Mouse (Mus musculus) MEL (cell line): ENCODE data around the gene Cwc27. TPM values are rescaled to one million over a fixed set of nuclear protein-coding genes. Genes with fewer than 3 reads are reported as not detected.

Source experiments
- DNase-seq: peaks from one replicate; pipeline ENCODE4 v3.0.0; 2011; ENCODE audit warnings: low read depth, low spot score
- H3K27ac ChIP-seq: 2 replicates; pipeline ENCODE4 v1.5.1; 2012; ENCODE audit warnings: low read depth, mild to moderate bottlenecking, control low read depth, low read length, moderate library complexity; ENCODE audit not compliant: control insufficient read depth
- H3K27me3 ChIP-seq, 2 experiments: fragments of 150-350 bp in 1 of 2; sonication (generic) in 1 of 2; 2 replicates each; pipeline ENCODE4 v1.6.1; 2012; ENCODE audit warnings: low read length in 2 of 2, mild to moderate bottlenecking in 2 of 2, improper control_type of control experiment in 1 of 2, moderate library complexity in 1 of 2; ENCODE audit not compliant: insufficient read depth in 2 of 2, control insufficient read depth in 1 of 2
- H3K36me3 ChIP-seq, 2 experiments: 2 replicates each; pipeline ENCODE4 v1.6.1; 2012 to 2014; ENCODE audit warnings: low read length in 2 of 2, improper control_type of control experiment in 1 of 2, inconsistent platforms in 1 of 2, mild to moderate bottlenecking in 1 of 2; ENCODE audit not compliant: insufficient read depth in 2 of 2, control insufficient read depth in 1 of 2
- H3K4me1 ChIP-seq, 2 experiments: fragments of 150-350 bp in 1 of 2; sonication (generic) in 1 of 2; 2 replicates each; pipeline ENCODE4 v1.6.1; 2012; ENCODE audit warnings: low read length in 2 of 2, improper control_type of control experiment in 1 of 2, mild to moderate bottlenecking in 1 of 2; ENCODE audit not compliant: insufficient read depth in 2 of 2, control insufficient read depth in 1 of 2
- H3K4me3 ChIP-seq, 2 experiments: fragments of 150-350 bp in 1 of 2; sonication (generic) in 1 of 2; 2 replicates each; pipeline ENCODE4 v1.5.1; 2012; ENCODE audit warnings: low read depth in 2 of 2, low read length in 2 of 2, mild to moderate bottlenecking in 2 of 2, moderate library complexity in 2 of 2, control low read depth in 1 of 2, improper control_type of control experiment in 1 of 2; ENCODE audit not compliant: control insufficient read depth in 1 of 2, insufficient read depth in 1 of 2
- H3K79me2 ChIP-seq: 2 replicates; pipeline ENCODE4 v1.6.1; 2012; ENCODE audit warnings: mild to moderate bottlenecking, low read length, moderate library complexity; ENCODE audit not compliant: control insufficient read depth, poor library complexity, insufficient read depth
- H3K9ac ChIP-seq: 2 replicates; pipeline ENCODE4 v1.6.1; 2012; ENCODE audit warnings: low read depth, mild to moderate bottlenecking, control low read depth, low read length, moderate library complexity; ENCODE audit not compliant: control insufficient read depth, poor library complexity, severe bottlenecking
- H3K9me3 ChIP-seq: fragments of 150-350 bp; sonication (generic); replicated peaks from 2 replicates; pipeline ENCODE4 v1.6.1; 2012; ENCODE audit warnings: mild to moderate bottlenecking, low read length, improper control_type of control experiment, moderate library complexity; ENCODE audit not compliant: insufficient read depth
- CHD1 ChIP-seq: IDR thresholded peaks from 2 replicates; pipeline ENCODE4 v1.6.1; 2012; ENCODE audit warnings: low read depth, mild to moderate bottlenecking, inconsistent platforms, low read length, improper control_type of control experiment
- CTCF ChIP-seq, 3 experiments: IDR thresholded peaks in 2 of 3; conservative IDR thresholded peaks in 1 of 3; 2 replicates each; pipeline ENCODE4 v1.5.1; 2011 to 2012; ENCODE audit warnings: low read length in 3 of 3, low read depth in 2 of 3, mild to moderate bottlenecking in 2 of 3, improper control_type of control experiment in 1 of 3, inconsistent platforms in 1 of 3, mixed read lengths in 1 of 3, moderate library complexity in 1 of 3; ENCODE audit not compliant: control insufficient read depth in 1 of 3, insufficient read depth in 1 of 3, poor library complexity in 1 of 3, severe bottlenecking in 1 of 3
- E2F4 ChIP-seq: IDR thresholded peaks from 2 replicates; pipeline ENCODE4 v1.6.1; 2011; ENCODE audit warnings: low read depth, low read length, improper control_type of control experiment, borderline replicate concordance
- ELF1 ChIP-seq: IDR thresholded peaks from 2 replicates; pipeline ENCODE4 v1.6.1; 2014; ENCODE audit warnings: low read depth, mild to moderate bottlenecking, inconsistent platforms, low read length, improper control_type of control experiment, moderate library complexity
- EP300 ChIP-seq, 2 experiments: IDR thresholded peaks; 2 replicates each; pipeline ENCODE4 v1.6.1; 2011; ENCODE audit warnings: improper control_type of control experiment in 2 of 2, low read length in 2 of 2, low read depth in 1 of 2, mild to moderate bottlenecking in 1 of 2
- GATA1 ChIP-seq: IDR thresholded peaks from 2 replicates; pipeline ENCODE4 v1.6.1; 2011; ENCODE audit warnings: low read depth, low read length, improper control_type of control experiment
- JUND ChIP-seq: IDR thresholded peaks from 2 replicates; pipeline ENCODE4 v1.6.1; 2011; ENCODE audit warnings: low read depth, mild to moderate bottlenecking, improper control_type of control experiment, low read length
- MAFK ChIP-seq: IDR thresholded peaks from 2 replicates; pipeline ENCODE4 v1.6.1; 2011; ENCODE audit warnings: low read depth, mild to moderate bottlenecking, low read length, improper control_type of control experiment, borderline replicate concordance
- MXI1 ChIP-seq: IDR thresholded peaks from 2 replicates; pipeline ENCODE4 v1.6.1; 2011; ENCODE audit warnings: mild to moderate bottlenecking, low read depth, low read length, improper control_type of control experiment
- NELFE ChIP-seq: IDR thresholded peaks from 2 replicates; pipeline ENCODE4 v1.6.1; 2011; ENCODE audit warnings: low read depth, low read length, improper control_type of control experiment
- NRF1 ChIP-seq: IDR thresholded peaks from 2 replicates; pipeline ENCODE4 v1.6.1; 2014; ENCODE audit warnings: low read depth, mild to moderate bottlenecking, inconsistent platforms, low read length, improper control_type of control experiment, moderate library complexity; ENCODE audit not compliant: poor library complexity, insufficient read depth, severe bottlenecking
- POLR2AphosphoS2 ChIP-seq: IDR thresholded peaks from 2 replicates; pipeline ENCODE4 v1.6.1; 2011; ENCODE audit warnings: low read length, improper control_type of control experiment
- POLR2AphosphoS5 ChIP-seq: IDR thresholded peaks from 2 replicates; pipeline ENCODE4 v1.6.1; 2012; ENCODE audit warnings: low read depth, borderline replicate concordance, mild to moderate bottlenecking, inconsistent platforms, low read length, moderate library complexity, mixed read lengths
- RCOR1 ChIP-seq: IDR thresholded peaks from 2 replicates; pipeline ENCODE4 v1.6.1; 2012; ENCODE audit warnings: low read depth, mild to moderate bottlenecking, inconsistent platforms, low read length, improper control_type of control experiment
- SIN3A ChIP-seq: IDR thresholded peaks from 2 replicates; pipeline ENCODE4 v1.6.1; 2012; ENCODE audit warnings: low read length, improper control_type of control experiment, inconsistent platforms
- TAL1 ChIP-seq: IDR thresholded peaks from 2 replicates; pipeline ENCODE4 v1.6.1; 2012; ENCODE audit warnings: mild to moderate bottlenecking, inconsistent platforms, low read length, moderate library complexity, mixed read lengths
- TBP ChIP-seq: IDR thresholded peaks from 2 replicates; pipeline ENCODE4 v1.8.0; 2011; ENCODE audit warnings: low read depth, low read length, improper control_type of control experiment
- polyA plus RNA-seq, 2 experiments: library from polyadenylated mRNA; stranded (reverse) in 1 of 2; unstranded in 1 of 2; fragments of >175 nt in 1 of 2; fragments of >200 nt in 1 of 2; gene quantifications; 2 replicates each; pipeline versions ENCODE4 v1.2.1 to v1.2.4; 2012; ENCODE audit warnings: low replicate concordance in 2 of 2, low read depth in 1 of 2; ENCODE audit not compliant: insufficient read length in 2 of 2, insufficient read depth in 1 of 2, missing spikeins in 1 of 2
- total RNA-seq: library from RNA; depleted of rRNA; stranded (reverse); fragments of 300-350 nt; gene quantifications from 2 replicates; pipeline ENCODE4 v1.2.3, GENCODE M21; 2012

The Cwc27 gene
- total and polyA plus RNA-seq, 3 experiments, result 18.3 to 22.0 TPM; not detected in 1

DNA sequence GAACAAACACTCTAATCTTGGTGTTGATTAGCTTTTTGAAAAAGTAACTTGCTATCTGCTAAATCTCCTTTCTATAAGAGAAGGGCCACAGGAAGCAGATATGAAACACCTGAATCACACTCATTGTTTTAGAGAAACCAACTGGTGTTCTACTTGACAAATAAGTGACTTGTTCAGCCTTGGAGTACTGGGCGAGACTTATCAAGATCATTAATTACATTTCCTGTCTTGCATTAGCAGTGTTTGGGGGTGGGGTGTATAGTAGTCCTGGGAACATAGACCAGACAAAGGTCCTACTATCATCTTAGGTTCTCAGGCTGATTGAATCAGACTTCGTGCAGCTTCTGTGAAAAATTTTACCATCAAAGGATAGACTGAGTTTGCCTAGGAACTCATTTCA, 196.5 kb downstream of the Cwc27 start:
- H3K9me3 ChIP-seq, result no peaks in the 10 kb centered on the region
- no peaks in the 10 kb centered on the region; a peak in 1 of 4 replicates for H3K4me1 ChIP-seq
- TF ChIP-seq GATA1 (no peak), NRF1 (no peak), E2F4 (no peak), TAL1 (no peak), CHD1 (no peak), TBP (no peak), POLR2AphosphoS5 (no peak), MAFK (no peak), EP300 (IDR thresholded peaks at IDR 0.05; ENCODE audit: low read depth in 1 of 2, low read length in 2 of 2) (no peak), CTCF (IDR thresholded peaks at IDR 0.05 in 2 of 3, conservative IDR thresholded peaks at IDR 0.05 in 1 of 3; ENCODE audit: control insufficient read depth in 1 of 3, insufficient read depth in 1 of 3, low read depth in 2 of 3, low read length in 3 of 3, poor library complexity in 1 of 3, severe bottlenecking in 1 of 3) (no peak), NELFE (no peak), JUND (no peak), SIN3A (no peak), RCOR1 (no peak)
- peak; percentile 21 for DNase-seq
- no peak overlapping the region for H3K9ac ChIP-seq
- H3K79me2 ChIP-seq, result no peaks in the 10 kb centered on the region
- no peaks in the 10 kb centered on the region for H3K36me3 ChIP-seq
- H3K27ac ChIP-seq, result no peak overlapping the region
- H3K27me3 ChIP-seq, result no peaks in the 10 kb centered on the region
- H3K4me3 ChIP-seq, result no peak overlapping the region

DNA sequence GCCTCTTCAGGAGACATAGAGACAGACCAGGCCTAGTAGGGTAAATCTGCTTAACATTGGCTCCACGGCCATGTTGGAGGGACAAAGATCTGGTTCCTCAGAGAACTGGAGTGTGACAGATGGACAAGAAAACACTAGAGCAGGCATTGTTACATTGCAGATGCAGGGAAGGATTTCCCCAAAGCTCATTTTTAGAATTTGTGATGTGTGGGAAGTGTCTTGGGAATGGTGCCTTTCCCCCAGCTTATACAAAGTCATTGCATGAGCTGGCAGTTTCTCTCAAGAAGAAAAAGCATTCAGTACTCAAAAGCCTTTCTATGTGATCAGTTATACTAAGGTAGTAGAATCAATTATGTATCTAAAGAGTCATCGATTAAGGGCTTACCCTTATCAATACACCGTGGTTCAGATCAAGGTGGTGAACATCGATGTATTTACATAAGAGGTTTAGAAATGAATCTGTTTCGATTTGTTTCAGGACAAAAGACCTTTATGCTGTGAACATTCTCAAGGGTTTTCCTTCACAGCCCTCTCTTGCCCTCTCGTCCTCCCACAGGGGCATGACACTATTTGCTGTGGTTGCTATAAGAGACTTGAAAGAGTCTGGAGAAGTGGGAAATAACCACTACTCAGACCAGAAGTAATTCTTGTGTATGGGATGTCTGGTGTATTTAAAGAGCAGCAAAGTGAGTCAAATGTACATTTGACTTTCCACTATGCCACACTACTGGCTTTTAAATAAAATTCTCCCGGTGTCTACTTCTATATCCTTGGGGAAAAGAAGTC, 197.2 kb downstream of the Cwc27 start:
- H3K27me3 ChIP-seq, result no peaks in the 10 kb centered on the region
- H3K9ac ChIP-seq, result no peak overlapping the region
- H3K4me3 ChIP-seq, result no peak overlapping the region
- DNase-seq, result no peak
- no peaks in the 10 kb centered on the region for H3K79me2 ChIP-seq
- H3K4me1 ChIP-seq, result no peaks in the 10 kb centered on the region; a peak in 1 of 4 replicates
- H3K27ac ChIP-seq, result no peak overlapping the region
- TF ChIP-seq POLR2AphosphoS2, result no peak
- TF ChIP-seq GATA1, result no peak
- TF ChIP-seq ELF1, result no peak
- TF ChIP-seq MXI1, result no peak
- H3K9me3 ChIP-seq, result no peaks in the 10 kb centered on the region
- H3K36me3 ChIP-seq, result no peaks in the 10 kb centered on the region
